Mouse (Mus musculus): ENCODE results near the gene Ephx1.
"Not testable (repeated sequence)": the region's sequence is repeated elsewhere in the genome, so short reads cannot be mapped to it uniquely, and the experiment has no call there.

Ephx1 gene

DNA sequence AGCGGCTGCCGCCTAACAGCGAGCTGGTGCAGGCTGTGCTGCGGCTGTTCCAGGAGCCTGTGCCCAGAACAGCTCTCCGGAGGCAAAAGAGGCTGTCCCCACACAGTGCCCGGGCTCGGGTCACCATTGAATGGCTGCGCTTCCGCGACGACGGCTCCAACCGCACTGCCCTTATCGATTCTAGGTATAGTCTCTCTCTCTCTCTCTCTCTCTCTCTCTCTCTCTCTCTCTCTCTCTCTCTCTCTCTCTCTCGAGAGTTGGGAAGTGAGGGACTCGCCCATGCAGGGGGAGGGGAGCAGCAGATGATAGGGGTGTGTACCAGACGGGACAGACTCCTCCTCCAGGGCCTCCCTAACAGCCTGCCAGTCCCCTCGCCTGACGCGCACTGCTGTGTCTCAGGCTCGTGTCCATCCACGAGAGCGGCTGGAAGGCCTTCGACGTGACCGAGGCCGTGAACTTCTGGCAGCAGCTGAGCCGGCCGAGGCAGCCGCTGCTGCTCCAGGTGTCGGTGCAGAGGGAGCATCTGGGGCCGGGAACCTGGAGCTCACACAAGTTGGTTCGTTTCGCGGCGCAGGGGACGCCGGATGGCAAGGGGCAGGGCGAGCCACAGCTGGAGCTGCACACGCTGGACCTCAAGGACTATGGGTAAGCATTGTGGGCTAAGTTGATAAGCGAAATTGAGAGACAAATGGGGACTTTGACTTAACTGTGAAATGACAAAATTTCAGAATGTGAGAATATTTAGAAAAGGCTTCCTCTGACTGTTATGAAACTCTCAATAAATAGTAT, 83.9 kb downstream of the Ephx1 start:
- DNase-seq (ENCODE audit: low spot score), result not testable (repeated sequence)

DNA sequence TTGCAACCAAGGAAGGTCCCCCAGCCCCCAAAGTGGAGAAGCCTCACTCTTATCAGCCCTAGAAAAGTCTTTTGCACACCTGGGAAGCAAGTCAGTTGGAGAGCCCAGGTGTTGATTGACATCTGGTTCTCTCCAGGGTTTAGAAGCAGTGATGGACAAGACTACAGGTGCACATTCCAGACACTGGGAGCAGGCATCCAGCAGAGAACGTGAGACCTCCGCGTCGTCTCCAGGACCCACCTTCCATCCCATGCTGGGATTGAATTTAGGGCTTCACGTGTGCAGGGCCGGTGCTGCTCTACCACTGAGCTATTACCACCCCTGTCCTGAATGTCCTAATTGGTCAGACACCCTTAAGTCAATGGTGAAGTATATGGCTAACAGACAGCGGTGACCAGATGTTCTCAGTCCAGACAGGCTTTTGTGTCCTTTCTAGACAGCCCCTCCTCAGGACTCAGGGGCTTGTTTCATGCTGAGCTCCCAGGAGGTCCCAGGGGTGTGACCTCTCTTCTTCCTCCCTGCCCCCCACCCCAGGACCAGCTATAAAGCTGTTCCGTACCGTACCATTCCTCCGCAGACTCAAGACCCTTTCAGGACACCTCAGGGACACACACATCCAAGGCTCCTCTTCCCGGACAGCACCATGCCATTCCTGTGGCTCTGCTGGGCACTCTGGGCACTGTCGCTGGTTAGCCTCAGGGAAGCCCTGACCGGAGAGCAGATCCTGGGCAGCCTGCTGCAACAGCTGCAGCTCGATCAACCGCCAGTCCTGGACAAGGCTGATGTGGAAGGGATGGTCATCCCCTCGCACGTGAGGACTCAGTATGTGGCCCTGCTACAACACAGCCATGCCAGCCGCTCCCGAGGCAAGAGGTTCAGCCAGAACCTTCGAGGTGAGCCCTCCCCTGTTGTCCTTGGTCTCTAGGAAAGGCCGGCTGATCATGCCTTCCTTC, 86.0 kb downstream of the Ephx1 start, which contains the start of gene Lefty1:
Gene Lefty1 (plus strand): TSS at position 556 of the 953 bp plus-strand sequence.
- no peak for DNase-seq (ENCODE audit: low spot score)

DNA sequence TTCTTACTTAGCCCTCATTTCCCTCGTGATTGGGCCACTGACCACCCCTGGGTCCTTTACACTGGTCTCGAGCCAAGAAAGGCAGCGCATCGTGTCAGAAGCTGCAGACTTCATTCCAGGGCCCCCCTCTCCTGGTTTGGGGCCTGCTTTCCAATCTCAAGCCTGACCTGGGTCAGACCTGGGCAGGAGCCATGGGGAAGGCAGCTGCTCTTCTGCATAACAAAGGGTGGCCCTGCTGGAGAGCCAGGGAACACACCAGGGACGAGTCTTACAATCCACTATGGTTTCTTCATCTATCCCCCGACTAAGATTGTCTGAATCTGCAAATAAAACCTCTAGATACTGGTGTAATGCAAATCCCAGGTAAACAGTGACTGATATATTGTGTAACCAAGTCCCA, 87.0 kb downstream of the Ephx1 start:
- no peak for DNase-seq (ENCODE audit: low spot score)

GRCm38 (mm10) chr1:180931106-180931505, 89.6 kb downstream of the Ephx1 start:
- DNase-seq (ENCODE audit: low spot score), result no peak

DNA sequence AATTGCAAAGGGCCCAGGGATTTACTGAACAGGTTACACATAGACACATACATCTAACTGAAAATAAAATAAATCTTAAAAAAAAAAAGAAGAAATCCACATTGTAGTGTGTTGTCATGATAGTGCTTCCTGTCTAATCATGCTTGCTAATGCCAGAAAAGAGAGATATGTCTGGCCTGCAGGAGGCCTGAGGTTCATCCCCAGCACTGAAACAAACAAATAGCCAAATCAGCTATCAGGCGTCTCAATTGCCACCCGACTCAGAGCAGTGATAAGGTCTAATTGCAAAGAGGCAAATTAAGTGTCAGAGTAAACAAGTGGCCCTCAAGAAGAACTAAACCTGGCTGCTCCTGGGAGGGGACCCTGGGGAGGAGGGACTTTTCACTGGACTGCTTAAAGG, 91.1 kb downstream of the Ephx1 start:
- no peak for DNase-seq (ENCODE audit: low spot score)

- DNase-seq (ENCODE audit: low spot score), result no peak
Observed at GRCm38 (mm10) chr1:180926286-180926685, 94.4 kb downstream of the Ephx1 start.
